Mouse (Mus musculus) thymus, postnatal 0 days (tissue): ENCODE data around the gene Atp8b3. TPM values are rescaled to one million over a fixed set of nuclear protein-coding genes. Genes with fewer than 3 reads are reported as not detected.

Experiments used
- DNase-seq: peaks from one replicate; pipeline ENCODE4 v3.0.0-alpha.2; 2015; ENCODE audit warnings: low spot score
- polyA plus RNA-seq: library from polyadenylated mRNA; unstranded; fragments of >200 nt; fragmentation: Nextera tagmentation; extraction: Ambion mirVana; gene quantifications from 2 replicates; pipeline ENCODE4 v1.2.1, GENCODE M21; 2015

Gene Atp8b3
- polyA plus RNA-seq, 1 experiment from 2014 or later = not detected

GRCm38 (mm10) chr10:80568876-80569275, 30.0 kb upstream of the Atp8b3 start:
- DNase-seq = no peak

GRCm38 (mm10) chr10:80566375-80567092, 27.6 kb upstream of the Atp8b3 start:
- peak; percentile 89 for DNase-seq

- DNase-seq = peak; percentile 96
Measured at GRCm38 (mm10) chr10:80561116-80561944, 22.4 kb upstream of the Atp8b3 start, which contains the start of gene Rexo1. Gene Rexo1, minus strand, starts transcription at chr10:80561560.

GRCm38 (mm10) chr10:80560621-80561020, 21.7 kb upstream of the Atp8b3 start:
- no peak for DNase-seq

- no peak for DNase-seq
Measured at GRCm38 (mm10) chr10:80559431-80559830, 20.5 kb upstream of the Atp8b3 start.

GRCm38 (mm10) chr10:80557346-80557965, 18.5 kb upstream of the Atp8b3 start:
- DNase-seq = peak; percentile 67

GRCm38 (mm10) chr10:80553997-80554396, 15.1 kb upstream of the Atp8b3 start:
- DNase-seq = no peak

- no peak for DNase-seq
Measured at GRCm38 (mm10) chr10:80553575-80553974, 14.7 kb upstream of the Atp8b3 start.

GRCm38 (mm10) chr10:80552364-80552763, 13.4 kb upstream of the Atp8b3 start:
- no peak for DNase-seq

GRCm38 (mm10) chr10:80549279-80549678, 10.4 kb upstream of the Atp8b3 start:
- DNase-seq = no peak

GRCm38 (mm10) chr10:80548428-80549006, 9.6 kb upstream of the Atp8b3 start:
- DNase-seq = no peak

GRCm38 (mm10) chr10:80547539-80547938, 8.6 kb upstream of the Atp8b3 start:
- DNase-seq = no peak

- no peak for DNase-seq
Measured at GRCm38 (mm10) chr10:80546945-80547344, 8.0 kb upstream of the Atp8b3 start.

- DNase-seq = no peak
Measured at GRCm38 (mm10) chr10:80545590-80545989, 6.7 kb upstream of the Atp8b3 start.

- no peak for DNase-seq
Measured at GRCm38 (mm10) chr10:80543873-80544272, 4.9 kb upstream of the Atp8b3 start.

- DNase-seq = no peak
Measured at GRCm38 (mm10) chr10:80539493-80539892, 569 bp upstream of the Atp8b3 start.

- no peak for DNase-seq
Measured at GRCm38 (mm10) chr10:80538180-80538579, 744 bp downstream of the Atp8b3 start.

- no peak for DNase-seq
Measured at GRCm38 (mm10) chr10:80535711-80536110, 3.2 kb downstream of the Atp8b3 start.

GRCm38 (mm10) chr10:80535071-80535470, 3.9 kb downstream of the Atp8b3 start:
- peak; percentile 35 for DNase-seq

- DNase-seq = no peak
Measured at GRCm38 (mm10) chr10:80533704-80534103, 5.2 kb downstream of the Atp8b3 start.

GRCm38 (mm10) chr10:80532783-80533182, 6.1 kb downstream of the Atp8b3 start:
- no peak for DNase-seq

- DNase-seq = no peak
Measured at GRCm38 (mm10) chr10:80526172-80526571, 12.8 kb downstream of the Atp8b3 start.
